Mouse (Mus musculus) activated CD4-positive, CD25-positive, alpha-beta regulatory T cell (primary cell): ENCODE results near the gene Rgs7. TPM values are rescaled to one million over a fixed set of nuclear protein-coding genes. Genes with fewer than 3 reads are reported as not detected.

Source experiments
- polyA plus RNA-seq, 2 experiments: library from polyadenylated mRNA; unstranded; fragments of 100-300 nt; shearing (Covaris generic); gene quantifications; one replicate each; pipeline ENCODE4 v1.2.1; 2017

Rgs7 gene
- not detected for polyA plus RNA-seq

DNA sequence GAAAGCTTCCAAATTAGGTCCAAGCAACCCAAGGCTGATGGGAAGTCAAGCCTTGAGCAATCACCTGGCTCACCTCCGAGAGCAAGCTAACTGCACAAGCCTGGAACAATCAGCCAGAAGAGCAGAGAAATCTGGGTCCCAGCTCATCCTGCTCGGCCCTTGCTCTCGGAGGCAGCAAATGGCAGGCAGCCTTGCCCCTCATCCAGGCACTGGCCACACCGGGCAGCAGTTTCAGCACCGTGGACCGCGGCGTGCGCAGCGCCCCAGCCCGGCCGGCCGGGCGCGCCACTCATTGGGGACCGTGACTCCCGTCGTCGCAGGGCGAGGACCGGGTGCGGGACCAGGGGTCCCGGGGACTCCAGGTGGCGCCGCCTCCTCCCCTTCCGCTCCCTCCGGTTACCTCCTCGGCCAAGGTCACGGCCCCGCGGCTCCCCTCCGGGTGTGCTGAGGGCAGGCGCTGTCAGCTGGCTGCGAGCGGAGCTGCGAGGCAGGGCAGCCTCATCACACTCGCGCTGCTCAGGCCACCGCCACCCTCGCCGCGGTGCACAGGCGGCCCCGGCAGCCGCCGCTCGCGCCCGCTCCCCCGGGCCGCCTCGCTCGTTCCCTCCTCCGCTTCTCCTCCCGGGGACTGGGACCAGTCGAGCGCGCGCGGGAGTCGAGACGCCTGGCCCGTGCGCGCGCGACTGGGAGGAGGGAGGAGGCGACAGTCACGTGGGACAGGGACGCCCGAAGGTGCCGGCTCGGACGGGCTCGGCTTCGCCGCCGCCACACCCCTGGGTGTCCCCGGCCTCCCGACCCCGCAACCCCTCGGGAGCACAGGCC lies at the start of gene Rgs7:
Gene Rgs7 (minus strand): TSS at position 640 of the 822 bp plus-strand sequence.

Other genes starting within 250 kb of the Rgs7 start
- 1 to 10 TPM; 1.1 to 1.6 TPM for gene Kmo, start 127.9 kb upstream of the Rgs7 start, polyA plus RNA-seq
- 10 to 100 TPM; 58.6 to 72.8 TPM for gene Fh1, start 133.1 kb upstream of the Rgs7 start, polyA plus RNA-seq
- gene Opn3, start 200.3 kb upstream of the Rgs7 start, polyA plus RNA-seq, result under 1 TPM; 0.39 to 0.55 TPM
- gene Chml, start 200.4 kb upstream of the Rgs7 start, polyA plus RNA-seq, result under 1 TPM; 0.27 to 0.54 TPM
- not detected for gene Wdr64, start 206.1 kb upstream of the Rgs7 start, polyA plus RNA-seq